Mouse (Mus musculus): ENCODE measurements at regions not wholly inside any gene's neighbourhood (a gene's known extent, or its start where the extent isn't known, plus 50 kb on each side); places are given as distances from the start of the nearest gene placed in this dataset.

- Histone ChIP-seq H3K27me3 (replicated peaks) (no peaks in the 10 kb centered on the region), H3K9me3 (no peaks in the 10 kb centered on the region), H3K4me3 (peak overlapping the region; percentile 66), H3K27ac (replicated peaks) (peak overlapping the region; percentile 93), H3K9ac (peak overlapping the region; percentile 90), H3K36me3 (no peaks in the 10 kb centered on the region), H3K4me2 (peak overlapping the region; percentile 83), H3K4me1 (peaks cover 74% of the 10 kb centered on the region)
- no peak for ATAC-seq (ENCODE audit: extremely low read depth, insufficient number of reproducible peaks, low FRiP score, low TSS enrichment)
- WGBS: 52% methylated on average over 4 of the region's 4 CpGs
These were observed 88.6 kb upstream of the Tmem189 start for GRCm38 (mm10) chr2:167778271-167778670.

GRCm38 (mm10) chr2:167777331-167778085, 87.9 kb upstream of the Tmem189 start:
- peak; percentile 72; the same call in 1 of the 2 replicates for ATAC-seq (ENCODE audit: extremely low read depth, insufficient number of reproducible peaks, low FRiP score, low TSS enrichment)
- H3K36me3 ChIP-seq: no peaks in the 10 kb centered on the region
- 1% methylated on average over 33 of the region's 33 CpGs for WGBS
- H3K9me3 ChIP-seq: no peaks in the 10 kb centered on the region
- peak overlapping the region; percentile 90 for H3K9ac ChIP-seq
- H3K4me2 ChIP-seq: peak overlapping the region; percentile 83
- H3K4me1 ChIP-seq: peaks cover 67% of the 10 kb centered on the region
- H3K27ac ChIP-seq (replicated peaks): peak overlapping the region; percentile 93
- peak overlapping the region; percentile 66 for H3K4me3 ChIP-seq
- H3K27me3 ChIP-seq (replicated peaks): no peaks in the 10 kb centered on the region

- ATAC-seq (ENCODE audit: extremely low read depth, insufficient number of reproducible peaks, low FRiP score, low TSS enrichment): no peak
- Histone ChIP-seq H3K9me3 (no peaks in the 10 kb centered on the region), H3K27me3 (replicated peaks) (no peaks in the 10 kb centered on the region; the same call in 1 of the 2 replicates), H3K4me3 (peak overlapping the region; percentile 66), H3K27ac (replicated peaks) (peak overlapping the region; percentile 93), H3K9ac (peak overlapping the region; percentile 90; the same call in 1 of the 2 replicates), H3K4me2 (peak overlapping the region; percentile 83), H3K4me1 (peaks cover 57% of the 10 kb centered on the region), H3K36me3 (no peaks in the 10 kb centered on the region)
- 79% methylated on average over 24 of the region's 24 CpGs for WGBS
These were observed 86.9 kb upstream of the Tmem189 start for GRCm38 (mm10) chr2:167776251-167777168.

DNA sequence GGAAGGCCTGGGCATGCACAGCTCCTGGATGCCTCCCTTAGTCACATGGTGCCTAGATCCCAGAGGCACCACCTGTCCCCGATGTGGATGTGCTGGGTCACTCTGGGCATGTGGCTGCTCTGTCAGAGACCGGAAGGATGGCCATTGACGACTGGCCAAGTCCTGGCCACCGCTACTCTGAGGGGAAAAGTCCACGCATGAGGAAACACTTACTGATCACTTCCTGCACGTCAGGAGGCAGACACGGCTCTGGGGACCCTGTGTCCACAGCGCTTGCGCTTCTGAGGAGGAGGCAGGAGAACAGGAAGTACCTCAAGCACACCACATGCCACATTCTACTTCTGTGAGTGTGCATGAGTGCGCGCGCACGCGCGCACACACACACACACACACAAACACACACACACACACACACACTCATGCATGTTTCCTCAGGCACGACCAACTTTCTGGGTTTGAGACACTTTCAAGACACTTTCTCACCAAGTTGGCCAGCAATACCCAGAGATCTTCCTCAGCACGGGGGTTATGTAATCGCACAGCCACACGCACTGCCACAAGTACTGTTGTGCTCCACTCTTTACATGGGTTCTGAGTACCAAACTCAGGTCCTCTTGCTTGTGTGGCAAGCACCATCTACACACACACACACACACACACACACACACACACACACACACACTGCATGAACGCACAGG, 85.7 kb upstream of the Tmem189 start:
- Histone ChIP-seq H3K27me3 (replicated peaks) (no peaks in the 10 kb centered on the region; the same call in 1 of the 2 replicates), H3K4me2 (no peak overlapping the region), H3K9me3 (no peaks in the 10 kb centered on the region), H3K4me3 (no peak overlapping the region), H3K4me1 (peaks cover 50% of the 10 kb centered on the region), H3K27ac (replicated peaks) (peak overlapping the region; percentile 32; the same call in 1 of the 2 replicates), H3K36me3 (no peaks in the 10 kb centered on the region), H3K9ac (peak overlapping the region; percentile 48; the same call in 1 of the 2 replicates)
- 63% methylated on average over 20 of the region's 20 CpGs for WGBS
- no peak for ATAC-seq (ENCODE audit: extremely low read depth, insufficient number of reproducible peaks, low FRiP score, low TSS enrichment)

DNA sequence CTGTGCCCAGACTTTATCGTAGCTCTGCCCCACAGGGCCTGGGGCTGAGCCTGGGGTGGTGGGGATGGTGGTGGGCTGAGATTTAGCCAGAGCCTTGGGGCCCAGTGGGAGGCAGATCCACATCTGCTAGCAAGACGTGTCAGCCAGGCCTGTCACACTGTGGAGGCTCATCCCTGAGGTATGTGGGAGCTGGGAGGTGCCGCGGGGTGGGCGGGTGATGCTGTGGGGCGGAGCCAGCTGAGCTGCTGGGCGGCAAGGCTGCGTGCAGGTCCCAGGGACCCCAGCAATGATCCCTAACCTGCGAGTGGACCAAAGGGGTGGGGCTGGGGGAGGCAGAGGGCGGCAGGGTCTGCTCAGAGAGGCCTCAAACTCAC, 85.2 kb upstream of the Tmem189 start:
- ATAC-seq (ENCODE audit: extremely low read depth, insufficient number of reproducible peaks, low FRiP score, low TSS enrichment): no peak

DNA sequence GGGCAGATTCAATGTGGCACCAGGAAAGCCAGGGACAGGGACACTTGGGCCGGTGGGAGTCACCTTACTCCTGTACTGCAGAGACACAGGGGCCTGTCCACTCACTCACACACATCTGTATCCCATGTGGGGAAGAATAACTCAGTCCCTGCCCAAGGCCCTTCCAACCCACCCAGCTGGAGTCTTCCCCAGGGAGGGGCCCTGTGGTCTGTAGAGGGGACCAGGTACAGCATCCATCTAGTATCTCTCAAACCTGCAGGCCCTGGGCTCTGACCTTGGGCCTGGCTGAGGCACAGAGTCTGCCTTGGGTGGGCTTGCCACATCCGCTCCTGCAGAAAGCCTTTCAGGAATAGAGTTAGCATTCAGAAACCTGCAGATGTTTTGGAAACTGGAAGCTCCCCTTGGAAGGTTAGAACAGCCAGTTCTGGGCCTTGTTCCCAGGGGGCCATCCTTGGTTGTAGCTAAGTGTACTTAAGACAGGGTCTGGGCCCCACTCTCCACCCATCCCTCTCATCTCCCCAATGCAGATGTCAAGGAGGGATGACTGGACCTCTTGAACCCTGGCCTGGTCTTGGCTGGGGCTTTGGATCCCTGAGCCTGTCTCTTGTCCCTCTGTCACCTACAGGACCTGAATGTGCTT, 84.7 kb upstream of the Tmem189 start:
- no peaks in the 10 kb centered on the region; the same call in 1 of the 2 replicates for H3K27me3 ChIP-seq (replicated peaks)
- WGBS: 83% methylated on average over 2 of the region's 2 CpGs
- no peak overlapping the region for H3K4me2 ChIP-seq
- peak overlapping the region; percentile 48; the same call in 1 of the 2 replicates for H3K9ac ChIP-seq
- H3K9me3 ChIP-seq: no peaks in the 10 kb centered on the region
- H3K36me3 ChIP-seq: no peaks in the 10 kb centered on the region
- ATAC-seq (ENCODE audit: extremely low read depth, insufficient number of reproducible peaks, low FRiP score, low TSS enrichment): no peak
- H3K4me1 ChIP-seq: peaks cover 44% of the 10 kb centered on the region
- no peak overlapping the region for H3K4me3 ChIP-seq
- H3K27ac ChIP-seq (replicated peaks): peak overlapping the region; percentile 32; the same call in 1 of the 2 replicates

More for the DNA sequence above, 85.2 kb upstream of the Tmem189 start:
- Histone ChIP-seq H3K27me3 (replicated peaks) (no peaks in the 10 kb centered on the region; the same call in 1 of the 2 replicates), H3K36me3 (no peaks in the 10 kb centered on the region), H3K4me3 (no peak overlapping the region), H3K4me1 (peaks cover 45% of the 10 kb centered on the region), H3K4me2 (no peak overlapping the region), H3K27ac (replicated peaks) (peak overlapping the region; percentile 32; the same call in 1 of the 2 replicates), H3K9ac (peak overlapping the region; percentile 48; the same call in 1 of the 2 replicates), H3K9me3 (no peaks in the 10 kb centered on the region)
- WGBS: 23% methylated on average over 10 of the region's 10 CpGs

- H3K36me3 ChIP-seq: no peaks in the 10 kb centered on the region
- peaks cover 35% of the 10 kb centered on the region for H3K4me1 ChIP-seq
- H3K4me3 ChIP-seq: no peak overlapping the region
- H3K9me3 ChIP-seq: no peaks in the 10 kb centered on the region
- H3K9ac ChIP-seq: no peak overlapping the region
- no peak overlapping the region for H3K4me2 ChIP-seq
- no peaks in the 10 kb centered on the region; the same call in 1 of the 2 replicates for H3K27me3 ChIP-seq (replicated peaks)
- no peak overlapping the region for H3K27ac ChIP-seq (replicated peaks)
- WGBS: 85% methylated on average over 5 of the region's 5 CpGs
- no peak for ATAC-seq (ENCODE audit: extremely low read depth, insufficient number of reproducible peaks, low FRiP score, low TSS enrichment)
These were observed 83.2 kb upstream of the Tmem189 start for GRCm38 (mm10) chr2:167772834-167773233.

DNA sequence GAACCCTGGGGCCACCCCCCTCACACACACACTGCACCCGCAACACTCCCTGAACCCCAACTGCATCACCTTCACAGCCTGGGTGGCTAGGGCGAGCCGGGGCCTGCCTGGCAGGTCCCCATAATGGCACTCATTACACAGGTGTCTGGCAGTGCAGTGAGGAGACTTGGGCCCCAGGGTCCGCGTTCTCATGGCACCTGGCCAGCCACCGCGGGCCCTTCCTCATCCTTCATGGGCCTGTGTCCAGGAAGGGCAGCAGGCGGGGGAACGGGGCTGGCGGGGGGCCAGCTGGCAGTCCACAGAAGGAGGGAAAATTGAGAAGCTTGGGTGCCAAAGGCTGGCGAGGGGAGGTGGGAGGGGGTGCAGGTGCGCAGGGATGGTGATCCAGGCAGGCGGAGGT, 78.3 kb upstream of the Tmem189 start:
- Histone ChIP-seq H3K9ac (no peak overlapping the region), H3K4me3 (no peak overlapping the region), H3K9me3 (no peaks in the 10 kb centered on the region), H3K27me3 (replicated peaks) (no peaks in the 10 kb centered on the region; the same call in 1 of the 2 replicates), H3K4me1 (peaks cover 25% of the 10 kb centered on the region), H3K36me3 (no peaks in the 10 kb centered on the region), H3K4me2 (no peak overlapping the region), H3K27ac (replicated peaks) (no peak overlapping the region)
- ATAC-seq (ENCODE audit: extremely low read depth, insufficient number of reproducible peaks, low FRiP score, low TSS enrichment): no peak
- WGBS: 60% methylated on average over 13 of the region's 13 CpGs

GRCm38 (mm10) chr2:167767371-167767770, 77.7 kb upstream of the Tmem189 start:
- Histone ChIP-seq H3K9ac (no peak overlapping the region), H3K4me2 (no peak overlapping the region), H3K4me3 (no peak overlapping the region), H3K36me3 (no peaks in the 10 kb centered on the region), H3K27ac (replicated peaks) (no peak overlapping the region), H3K27me3 (replicated peaks) (no peaks in the 10 kb centered on the region; the same call in 1 of the 2 replicates), H3K9me3 (no peaks in the 10 kb centered on the region), H3K4me1 (peaks cover 26% of the 10 kb centered on the region)
- WGBS: 80% methylated on average over 8 of the region's 8 CpGs
- ATAC-seq (ENCODE audit: extremely low read depth, insufficient number of reproducible peaks, low FRiP score, low TSS enrichment): no peak

DNA sequence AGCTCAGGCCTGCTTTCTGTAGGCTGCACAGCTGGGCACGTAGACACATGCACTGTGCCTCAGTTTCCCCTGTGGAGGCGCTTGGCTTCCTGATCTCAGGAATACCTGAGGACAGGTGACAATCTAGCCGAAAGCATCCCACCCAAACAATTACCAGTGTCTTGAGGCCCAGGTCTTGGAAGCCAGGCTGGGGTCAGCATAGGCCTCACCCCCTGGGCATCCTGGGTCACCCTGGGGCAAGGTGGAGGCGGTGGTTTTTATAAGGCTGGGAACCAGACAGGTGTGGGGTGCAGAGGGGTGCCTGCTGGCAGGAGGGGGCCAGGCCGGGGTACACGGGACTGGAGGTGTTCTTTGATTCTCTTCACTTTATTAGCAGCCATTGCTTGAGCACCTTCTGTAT, 76.2 kb upstream of the Tmem189 start:
- H3K27ac ChIP-seq (replicated peaks): no peak overlapping the region
- ATAC-seq (ENCODE audit: extremely low read depth, insufficient number of reproducible peaks, low FRiP score, low TSS enrichment): no peak
- no peak overlapping the region for H3K9ac ChIP-seq
- no peaks in the 10 kb centered on the region for H3K27me3 ChIP-seq (replicated peaks)
- WGBS: 91% methylated on average over 6 of the region's 6 CpGs
- H3K36me3 ChIP-seq: no peaks in the 10 kb centered on the region
- H3K4me2 ChIP-seq: no peak overlapping the region
- no peak overlapping the region for H3K4me3 ChIP-seq
- H3K4me1 ChIP-seq: peaks cover 41% of the 10 kb centered on the region
- no peaks in the 10 kb centered on the region for H3K9me3 ChIP-seq
